Mouse (Mus musculus) heart, postnatal 0 days (tissue): ENCODE data around the gene Rrp36.

Experiments
- CTCF ChIP-seq: IDR thresholded peaks from 2 replicates; pipeline ENCODE4 v1.5.1; 2016; ENCODE audit warnings: antibody characterized with exemption, control low read depth, low read depth
- EP300 ChIP-seq: IDR thresholded peaks from 2 replicates; pipeline ENCODE4 v1.6.1; 2016; ENCODE audit warnings: antibody characterized with exemption, low read depth

- TF ChIP-seq CTCF (no peak), EP300 (no peak)
Measured at GRCm38 (mm10) chr17:46628471-46628790, 45.7 kb downstream of the Rrp36 start.
